Mouse (Mus musculus) lung, adult 2 months (tissue): ENCODE data around the gene Lmtk3.

Source experiments
- CTCF ChIP-seq: fragments of 200-500 bp; IDR thresholded peaks from 2 replicates; pipeline ENCODE4 v1.5.1; 2011; ENCODE audit warnings: mild to moderate bottlenecking, low read length, control low read depth; ENCODE audit not compliant: insufficient read depth
- POLR2A ChIP-seq: fragments of 200-500 bp; IDR thresholded peaks from 2 replicates; pipeline ENCODE4 v1.6.1; 2011; ENCODE audit warnings: low read depth, mild to moderate bottlenecking, control low read depth, low read length, borderline replicate concordance; ENCODE audit errors: extremely low read depth

DNA sequence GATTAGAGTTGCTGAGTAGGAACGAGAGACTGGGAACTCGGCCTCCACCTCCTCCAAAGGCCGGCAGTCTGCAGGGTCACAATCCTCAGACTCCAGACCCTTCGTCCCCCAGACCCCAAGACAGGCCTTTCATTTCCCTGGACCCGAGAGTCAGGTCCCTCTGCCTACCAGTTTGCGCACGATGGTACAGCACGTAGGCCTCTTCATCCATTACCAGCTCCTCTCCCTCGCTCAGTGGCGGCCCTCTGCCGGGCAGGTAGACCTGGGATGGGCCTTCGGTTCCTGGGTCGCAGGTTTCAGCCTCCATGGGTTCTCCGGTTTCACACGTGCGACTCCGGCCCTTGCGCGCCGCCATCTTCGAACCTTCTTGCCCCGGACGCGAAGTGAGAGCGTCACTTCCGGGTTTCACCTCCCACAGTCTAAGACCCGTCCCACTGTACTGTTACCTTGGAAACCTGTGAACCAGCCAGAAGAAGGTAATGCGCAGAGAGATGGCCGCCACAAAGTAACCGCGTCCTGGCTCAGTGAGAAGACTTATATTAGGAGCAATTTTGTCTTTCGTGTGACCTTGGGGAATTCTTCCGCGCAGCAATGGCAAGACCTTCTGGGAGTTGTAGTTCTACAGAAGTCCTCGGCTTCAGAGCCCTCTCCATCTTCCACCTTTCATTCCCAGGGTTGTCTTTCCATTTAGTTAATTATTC lies 47.0 kb downstream of the Lmtk3 start, which contains the start of gene Grwd1:
- TF ChIP-seq CTCF (no peak), POLR2A (peak; percentile 54; the same call in 1 of the 2 replicates)
